Mouse (Mus musculus) B cell, adult 2 months (primary cell): ENCODE measurements around the gene Fgfr2.

ENCODE experiments used
- DNase-seq, 2 experiments: peaks; one replicate each; pipeline ENCODE4 v3.0.0; 2022

Gene Fgfr2

DNA sequence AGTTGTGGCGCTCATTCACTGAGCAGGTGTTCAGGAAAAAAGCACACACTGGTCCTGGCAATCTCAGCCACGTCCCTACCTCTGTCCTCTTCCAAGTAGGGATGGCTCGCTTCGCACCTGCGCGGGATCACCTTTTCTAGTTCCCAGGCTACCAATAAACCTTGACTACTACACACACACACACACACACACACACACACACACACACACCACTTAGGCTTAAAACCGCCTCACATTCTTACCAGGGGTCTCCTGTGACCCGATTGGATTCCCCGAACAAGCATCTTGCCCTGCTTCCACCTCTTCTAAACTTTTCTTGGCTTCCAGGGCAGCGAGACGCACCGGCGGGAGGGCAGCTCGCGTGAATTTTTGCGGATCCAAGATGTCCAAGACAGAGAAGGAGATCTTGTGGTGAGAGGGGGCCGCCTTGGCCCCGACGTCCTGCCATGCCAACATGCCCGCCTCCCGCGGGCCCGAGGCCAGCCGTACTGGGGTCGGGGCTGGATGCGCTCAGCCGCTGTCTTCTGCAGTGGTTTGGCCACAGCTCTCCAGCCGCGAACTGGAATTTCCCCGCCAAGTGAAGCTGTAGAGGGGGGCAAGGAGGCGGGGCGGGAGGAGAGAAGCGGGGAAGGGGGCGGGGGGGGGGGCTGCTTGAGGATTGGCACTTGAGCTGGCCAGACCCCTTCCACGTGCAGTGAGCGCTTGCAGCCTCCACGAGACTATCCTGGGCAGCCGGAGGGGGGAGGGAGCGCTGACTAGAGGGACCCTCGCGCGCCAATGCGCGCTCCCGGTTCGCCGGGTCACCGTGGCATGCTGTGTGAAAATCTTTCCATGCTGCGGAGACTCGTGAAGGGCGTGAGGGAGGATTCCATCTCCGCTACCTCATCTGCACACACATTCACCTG lies 523.8 kb downstream of the Fgfr2 start, which contains the start of gene Nkx1-2:
Gene Nkx1-2, minus strand, starts transcription at position 567 of the 905 bp plus-strand sequence.
- peak; percentile 17 to 19 for DNase-seq

DNA sequence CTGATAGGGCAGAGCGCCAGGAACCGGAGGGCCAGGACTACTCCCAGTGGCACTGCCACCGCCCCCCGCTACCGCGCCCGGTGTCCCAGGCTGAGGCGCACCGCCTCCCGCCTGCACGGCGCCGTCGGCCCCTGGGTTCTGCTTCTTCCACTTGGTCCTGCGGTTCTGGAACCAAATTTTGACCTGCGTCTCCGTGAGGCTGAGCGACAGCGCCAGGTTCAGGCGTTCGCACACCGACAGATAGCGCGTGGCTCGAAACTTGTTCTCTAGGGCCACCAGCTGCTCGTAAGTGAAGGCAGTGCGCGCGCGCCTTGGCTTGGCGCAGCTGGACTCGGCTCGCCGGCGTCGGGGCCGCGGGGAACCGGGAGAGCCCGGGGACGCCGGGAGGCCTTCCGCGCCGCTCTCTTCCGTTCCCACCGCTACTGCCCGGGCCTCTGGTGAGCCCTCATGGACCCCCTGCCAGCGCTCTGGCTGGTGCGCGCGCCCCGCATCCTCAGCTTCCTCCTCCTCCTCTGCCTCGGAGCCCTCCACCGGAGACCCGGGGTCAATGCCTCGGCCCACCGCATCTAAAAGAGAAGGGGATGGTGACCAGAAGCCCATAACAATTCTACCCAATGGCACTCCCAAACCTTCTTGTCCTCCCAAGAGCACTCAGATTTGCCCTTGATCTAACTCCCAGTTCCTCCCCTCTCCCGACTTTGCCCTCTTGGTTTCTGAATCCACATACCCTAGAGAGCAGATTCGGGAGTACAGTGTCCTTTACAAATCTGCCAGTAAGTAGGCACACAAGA lies 525.7 kb downstream of the Fgfr2 start:
- peak; percentile 8 to 17 for DNase-seq

DNA sequence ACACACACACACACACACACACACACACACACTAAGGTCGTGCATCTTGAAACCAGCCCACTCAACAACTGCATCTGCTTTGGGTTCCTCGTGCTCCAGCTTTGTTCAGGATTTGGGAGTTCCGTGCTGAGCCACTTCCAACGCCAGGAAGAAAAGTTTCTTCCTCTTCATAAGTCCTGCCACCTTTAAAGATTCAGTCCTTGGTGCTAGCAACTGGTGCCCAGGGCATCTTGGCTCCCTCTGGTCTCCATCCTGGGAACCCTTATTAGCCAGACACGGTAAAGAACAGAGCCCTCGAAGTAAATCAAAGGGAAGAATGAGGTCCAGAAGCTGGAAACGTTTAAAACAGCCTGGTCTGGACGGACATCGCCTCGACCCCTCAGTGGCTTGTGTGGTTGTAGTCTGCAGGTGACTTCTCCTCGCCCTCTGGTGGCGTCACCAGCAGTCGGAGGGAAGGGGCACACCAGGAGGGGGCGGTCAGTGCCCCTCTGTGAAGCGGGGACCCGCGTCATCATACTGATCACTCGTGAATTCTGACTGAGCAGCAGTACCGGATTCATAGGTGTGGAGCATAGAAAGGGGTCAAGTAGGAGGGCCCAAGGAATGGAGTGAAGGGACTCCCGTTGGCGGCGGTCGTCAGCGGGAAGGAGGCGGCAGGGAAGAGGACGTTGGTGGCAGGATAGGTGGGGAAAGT lies 526.4 kb downstream of the Fgfr2 start:
- DNase-seq = peak in 1 of 2 experiments; percentile 7

DNA sequence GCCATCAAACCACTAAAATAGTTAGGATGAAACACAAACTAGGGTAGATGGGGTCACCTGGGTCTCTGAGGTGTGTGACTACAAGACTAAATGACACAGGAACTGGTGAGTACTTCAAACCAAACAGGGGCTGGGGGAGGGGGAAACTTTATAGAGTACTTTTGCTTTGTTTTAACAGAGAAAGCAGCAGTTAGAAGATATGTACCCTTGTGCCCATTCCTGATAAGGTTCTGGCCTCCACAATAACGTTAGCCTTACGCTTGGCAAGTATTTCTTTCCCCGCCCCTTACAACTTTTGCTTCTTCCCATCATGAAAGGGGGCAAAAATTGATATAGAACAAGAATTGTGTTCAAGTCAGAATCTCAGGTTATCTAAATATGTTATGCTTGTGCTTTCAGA lies 527.4 kb downstream of the Fgfr2 start:
- DNase-seq = no peak

DNA sequence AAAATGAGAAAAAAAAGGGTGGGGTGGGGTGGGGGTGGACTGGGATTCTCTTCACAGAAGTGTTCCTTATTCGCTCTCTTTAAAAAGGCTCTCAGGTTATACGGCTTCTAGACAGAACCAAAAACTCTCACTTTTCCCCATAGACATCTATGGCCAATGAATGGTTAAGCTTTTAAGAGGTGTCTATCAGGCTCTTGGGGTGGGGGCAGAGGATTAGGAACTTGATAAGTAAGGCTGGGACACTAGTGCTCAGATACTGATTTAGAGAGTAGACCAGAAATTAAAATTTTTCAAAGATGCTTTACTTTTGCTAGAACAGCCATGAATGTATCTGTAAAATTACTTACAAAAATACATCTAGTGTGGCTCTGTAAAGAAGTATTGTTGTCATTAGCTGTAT lies 528.8 kb downstream of the Fgfr2 start:
- no peak for DNase-seq

DNA sequence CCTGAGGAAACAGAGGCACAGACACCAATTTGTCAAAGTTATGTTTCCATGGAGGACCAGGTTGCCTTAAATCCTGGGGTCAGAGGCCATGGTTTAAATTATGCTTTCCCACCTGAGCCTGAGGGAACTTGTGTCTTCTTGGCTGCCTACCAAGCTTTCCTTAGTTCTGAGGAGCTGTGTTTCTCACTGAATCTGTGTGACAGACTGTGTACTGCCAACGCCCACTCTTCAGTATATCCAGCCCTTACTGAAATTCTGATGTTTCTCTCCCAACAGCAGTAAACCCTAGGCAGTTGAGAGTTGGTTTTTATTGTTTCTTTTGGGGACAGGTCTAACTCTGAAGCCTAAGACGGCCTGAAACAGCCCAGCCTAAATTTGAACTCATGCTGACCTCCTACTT lies 529.4 kb downstream of the Fgfr2 start:
- DNase-seq = no peak

DNA sequence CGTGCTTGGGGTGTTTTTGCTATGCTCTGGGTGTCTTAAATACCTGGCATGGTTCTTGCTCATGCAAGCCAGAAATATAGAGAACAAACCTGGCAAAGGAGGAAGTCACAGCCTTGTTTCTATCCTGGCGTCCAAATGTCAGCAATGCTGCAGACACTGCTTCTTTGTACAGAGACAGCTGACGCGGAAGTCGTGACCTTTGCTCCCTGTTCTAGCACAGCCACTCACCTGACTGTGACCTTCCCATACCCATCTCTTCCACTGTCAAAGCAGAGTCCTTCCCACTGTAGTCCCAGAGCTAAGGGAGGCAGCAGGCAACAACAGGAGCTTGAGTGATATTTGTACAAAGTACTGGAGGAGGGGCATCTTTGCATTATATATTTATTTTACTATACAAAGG lies 533.5 kb downstream of the Fgfr2 start:
- DNase-seq = no peak

DNA sequence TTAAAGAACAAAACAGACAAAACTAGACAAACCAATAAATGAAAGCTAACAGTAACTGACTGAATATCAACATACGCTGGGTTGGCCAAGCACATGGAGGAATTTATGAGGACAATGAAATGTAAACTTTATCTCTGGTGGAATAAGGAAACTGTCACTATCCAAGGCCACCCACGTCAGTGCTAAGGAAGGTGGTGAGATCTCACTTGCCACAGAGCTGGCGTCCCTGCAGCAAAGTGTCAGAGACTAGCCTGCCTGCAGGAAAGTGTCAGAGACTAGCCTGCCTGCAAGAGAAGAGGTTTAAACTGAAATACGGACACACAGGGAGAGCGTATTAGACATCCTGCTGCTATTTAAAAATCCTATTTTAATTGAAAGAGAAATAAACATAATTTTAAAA lies 536.0 kb downstream of the Fgfr2 start:
- no peak for DNase-seq

DNA sequence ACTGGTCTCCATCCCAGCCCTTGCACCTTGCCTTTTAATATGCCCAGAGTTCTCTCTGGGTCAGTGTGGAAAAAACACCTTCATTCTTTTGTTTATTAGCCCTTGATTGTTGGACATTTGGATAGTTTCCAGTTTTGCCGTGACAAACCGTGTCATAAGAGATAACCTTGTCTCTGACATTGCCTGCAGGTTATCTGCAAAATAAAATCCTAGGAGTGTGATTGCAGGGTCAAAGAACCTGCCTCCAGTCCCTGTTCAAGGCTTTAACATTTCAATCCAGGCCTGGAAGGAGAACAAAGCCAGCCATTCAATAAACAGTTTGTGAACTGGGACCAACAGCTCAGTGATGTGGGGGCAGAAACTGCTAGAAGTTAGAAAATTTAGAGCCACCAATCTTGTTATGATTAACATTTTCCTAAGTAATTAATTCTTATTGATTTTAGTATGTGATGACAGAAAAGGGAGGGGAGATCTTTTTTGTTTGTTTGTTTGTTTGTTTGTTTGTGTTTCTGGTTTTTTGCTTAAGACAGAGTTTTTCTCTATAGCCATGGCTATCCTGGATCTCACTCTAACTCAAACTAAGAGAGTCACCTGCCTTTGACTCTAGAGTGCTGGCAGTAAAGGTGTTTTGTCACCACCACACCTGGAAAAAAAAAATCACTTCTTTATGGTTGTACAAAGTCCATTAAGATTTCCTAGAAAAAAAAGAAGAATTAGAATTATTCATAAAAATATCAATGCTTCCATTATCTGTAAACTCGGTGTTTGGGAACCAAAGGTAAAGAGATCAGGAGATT lies 537.3 kb downstream of the Fgfr2 start:
- DNase-seq = no peak

DNA sequence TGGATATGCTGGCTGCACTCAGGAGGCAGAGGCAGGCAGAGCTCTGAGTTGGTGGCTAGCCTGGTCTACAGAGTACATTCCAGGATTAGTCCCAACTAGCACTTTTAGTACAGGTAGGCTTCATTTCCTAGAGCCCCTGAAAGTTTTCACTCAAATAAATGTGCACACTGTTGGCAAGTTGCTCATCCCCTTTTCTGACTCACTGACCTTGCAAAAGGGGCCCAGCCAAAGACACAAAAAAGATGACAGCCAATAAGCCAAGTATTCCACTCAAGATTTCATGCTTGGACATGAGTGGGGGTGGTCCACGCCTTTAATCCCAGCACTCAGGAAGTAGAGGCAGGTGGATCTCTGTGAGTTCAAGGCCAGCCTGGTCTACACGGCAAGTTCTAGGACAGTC lies 541.7 kb downstream of the Fgfr2 start:
- no peak for DNase-seq

DNA sequence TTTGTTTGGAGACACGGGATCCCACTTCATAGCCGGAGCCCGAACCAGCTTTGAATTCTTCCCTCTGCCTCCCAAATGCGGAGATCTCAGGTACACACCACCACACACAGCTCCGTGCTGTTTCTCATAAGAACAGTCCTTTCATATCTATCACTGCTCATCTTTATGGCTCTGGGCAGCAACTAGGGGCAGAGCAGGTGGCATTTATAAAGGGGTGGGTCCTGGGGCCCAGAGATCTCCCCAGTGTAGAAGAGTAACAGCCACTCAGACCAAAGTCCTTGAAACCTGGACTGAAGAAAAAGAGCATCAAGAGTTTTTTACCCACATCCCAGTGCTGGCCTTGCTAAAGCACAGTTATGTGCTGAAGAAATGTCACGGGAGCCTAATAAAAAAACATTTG lies 542.6 kb downstream of the Fgfr2 start:
- no peak for DNase-seq

DNA sequence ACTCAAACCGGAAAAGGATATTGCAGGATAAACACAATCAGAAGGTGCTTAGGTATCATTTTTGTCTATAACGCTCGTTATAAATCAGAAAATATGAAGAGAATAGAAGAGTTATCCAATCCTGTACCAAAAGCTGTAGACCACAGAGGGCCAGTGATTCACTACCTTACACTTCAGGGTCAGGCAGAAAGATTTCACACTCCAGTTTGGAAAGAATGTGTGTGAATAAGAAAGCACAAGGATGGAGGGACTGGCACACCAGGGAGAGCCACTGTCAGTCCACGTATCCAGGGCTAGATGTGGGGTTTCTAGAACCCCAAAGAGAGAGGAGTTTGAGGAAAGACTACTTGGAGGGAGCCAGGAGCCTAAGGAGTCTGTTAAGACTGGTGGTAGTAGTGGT lies 546.3 kb downstream of the Fgfr2 start:
- DNase-seq = no peak

DNA sequence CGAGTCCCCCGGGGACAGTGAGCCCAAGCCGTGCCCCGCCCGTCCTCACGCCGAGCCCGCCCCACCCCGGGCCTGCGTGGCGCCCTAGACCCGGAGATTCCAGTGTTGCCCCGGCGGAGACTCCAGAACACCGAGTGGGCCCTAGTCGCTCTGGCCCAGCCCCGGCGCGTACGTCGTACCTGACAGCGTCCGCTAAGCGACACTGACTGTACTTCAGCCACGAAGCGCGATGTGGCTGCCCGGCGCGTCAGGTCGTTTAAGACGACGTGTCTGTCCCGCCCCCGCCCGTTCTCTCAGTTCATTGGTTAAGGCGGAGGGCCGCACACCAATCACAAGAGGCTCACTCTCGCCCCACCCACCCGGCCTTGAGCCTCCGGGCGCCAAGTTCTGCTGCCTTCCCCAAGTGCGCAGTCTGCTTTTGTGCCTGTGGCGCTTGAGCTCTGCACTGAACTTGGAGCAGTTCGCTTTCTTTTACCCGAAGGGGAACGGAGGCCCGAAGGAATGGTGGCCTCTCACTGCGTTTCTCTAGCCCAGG lies 547.0 kb downstream of the Fgfr2 start, which contains the start of gene Oat:
Gene Oat, minus strand, starts transcription at position 283 of the 535 bp plus-strand sequence.
- DNase-seq = peak; percentile 92 to 94

DNA sequence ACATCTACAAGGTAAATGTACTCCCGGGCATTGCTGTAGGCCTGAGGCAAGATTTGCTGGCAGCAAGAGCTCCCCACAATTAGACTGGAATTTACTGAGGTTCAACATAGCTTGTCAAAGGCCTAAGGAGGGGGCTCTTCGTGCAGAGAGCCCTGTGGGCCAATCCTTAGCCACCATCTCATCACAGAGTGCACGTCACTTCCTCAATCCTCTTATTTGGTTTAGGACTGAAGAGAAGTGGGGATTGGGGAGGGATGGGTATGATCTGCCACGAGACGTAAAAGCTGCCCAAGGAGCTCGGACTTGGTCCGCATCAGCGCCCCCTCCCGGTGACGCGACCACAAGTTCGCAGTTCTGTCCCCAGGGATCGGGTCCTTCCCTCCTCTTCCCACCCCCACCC lies 547.5 kb downstream of the Fgfr2 start:
- DNase-seq = peak; percentile 81 to 84

DNA sequence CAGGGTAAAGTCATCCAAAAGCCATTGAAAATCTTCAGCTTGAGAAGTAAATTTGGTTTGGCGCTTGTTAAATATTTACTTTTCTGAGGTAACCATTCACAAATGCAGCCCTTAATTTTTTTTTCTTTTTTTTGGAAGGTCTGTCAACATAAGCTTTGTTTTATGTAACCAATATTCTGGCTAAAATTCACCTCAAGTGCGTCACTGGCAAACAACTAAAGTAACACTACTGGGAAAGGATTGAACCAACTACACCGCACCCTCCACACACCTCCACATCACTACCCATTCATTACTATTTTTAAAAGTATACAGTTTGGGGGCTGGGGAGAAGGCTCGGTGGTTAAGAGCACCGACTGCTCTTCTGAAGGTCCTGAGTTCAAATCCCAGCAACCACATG lies 548.5 kb downstream of the Fgfr2 start:
- DNase-seq = no peak

DNA sequence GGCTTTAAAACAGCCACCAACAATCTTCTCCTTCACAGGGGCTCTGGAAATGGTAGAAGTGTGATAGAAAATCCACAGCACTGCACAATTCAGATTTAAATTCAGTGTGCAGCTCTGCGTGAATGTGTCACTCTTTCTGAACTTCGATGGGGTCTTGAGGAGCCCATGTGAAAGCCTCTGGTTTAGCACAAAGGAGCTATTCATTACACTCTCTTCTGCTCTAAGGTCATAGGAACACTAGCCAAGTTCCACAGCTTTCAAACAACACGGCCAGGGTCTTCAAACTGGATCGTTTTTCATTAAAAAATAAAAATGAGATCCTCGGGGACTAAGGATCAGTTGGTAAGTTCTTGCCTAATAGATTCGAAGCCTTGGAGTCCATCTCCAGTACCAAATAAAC lies 549.9 kb downstream of the Fgfr2 start:
- DNase-seq = no peak

DNA sequence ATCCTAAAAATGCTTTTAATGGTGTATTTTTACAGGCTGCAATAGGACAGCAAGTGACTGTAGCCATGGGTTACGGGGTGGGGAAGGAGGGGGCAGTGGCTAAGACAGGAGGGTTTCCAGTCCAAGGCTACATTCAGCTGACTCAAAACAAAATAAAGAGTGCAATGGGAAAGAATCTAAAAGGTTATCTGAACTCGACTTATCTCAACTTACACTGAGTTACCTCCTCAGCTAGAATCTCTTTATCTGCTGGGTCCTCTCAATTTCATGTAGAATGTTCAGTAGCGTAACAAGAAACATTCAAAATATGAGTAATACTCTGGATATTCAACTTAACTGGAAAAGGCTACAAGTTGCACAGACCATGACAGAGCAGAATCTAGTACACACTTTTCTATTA lies 550.4 kb downstream of the Fgfr2 start:
- DNase-seq = no peak

DNA sequence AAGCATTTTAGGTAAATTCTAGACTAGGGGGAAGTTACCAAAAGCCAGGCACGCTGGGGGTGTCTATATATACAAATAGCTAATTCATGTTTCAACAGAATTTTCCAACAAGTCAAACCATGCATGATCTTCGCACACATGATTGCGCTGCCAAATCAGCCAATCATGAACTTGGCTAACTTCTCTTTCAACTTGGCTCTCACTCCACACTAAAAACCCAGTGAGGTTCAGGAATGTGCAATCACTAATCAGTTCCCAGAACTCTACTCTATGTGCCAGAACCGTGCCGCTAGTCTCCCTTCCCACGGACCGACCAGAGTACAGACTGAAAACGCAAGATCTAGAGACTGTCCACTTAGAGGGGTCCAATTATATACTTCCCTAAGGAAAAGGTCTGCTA lies 551.7 kb downstream of the Fgfr2 start:
- DNase-seq = no peak

DNA sequence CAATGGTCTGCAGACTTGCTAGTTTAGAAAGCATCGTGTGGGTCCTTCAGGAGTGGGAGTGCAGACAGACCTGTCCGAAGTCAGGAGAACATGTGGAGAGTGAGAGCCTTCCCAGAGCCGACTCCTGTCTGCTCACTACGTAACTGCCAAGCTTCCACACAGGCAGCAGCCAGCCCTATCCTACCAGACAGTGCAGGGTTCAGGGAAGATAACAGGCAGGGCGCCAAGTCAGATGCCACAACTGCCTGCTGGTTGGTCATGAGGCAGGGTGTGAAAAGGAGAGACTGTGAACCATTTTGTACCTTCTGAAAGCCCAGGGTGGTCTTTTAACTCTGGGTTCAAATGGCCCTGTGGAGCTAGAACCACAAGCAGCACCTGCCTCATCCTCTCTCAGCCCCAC lies 553.1 kb downstream of the Fgfr2 start:
- DNase-seq = no peak

DNA sequence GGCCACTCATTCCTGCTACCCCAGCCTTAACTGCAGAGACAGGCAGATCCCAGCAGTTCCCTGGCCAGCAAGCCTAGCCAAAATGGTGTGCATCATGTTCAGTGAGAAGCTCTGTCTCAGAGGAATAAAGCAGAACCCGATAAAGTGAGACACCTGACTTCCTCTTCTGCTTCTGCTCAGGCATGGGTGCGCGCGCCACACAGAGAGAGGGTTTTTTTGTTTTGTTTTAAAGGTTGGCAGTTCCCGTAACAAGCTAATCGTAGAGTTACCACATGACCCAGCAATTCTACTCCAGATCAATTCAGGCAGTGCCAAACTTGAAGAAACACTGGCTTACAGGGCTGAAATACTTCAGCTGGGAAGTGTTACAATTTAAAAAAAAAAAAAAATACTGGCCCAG lies 554.3 kb downstream of the Fgfr2 start:
- DNase-seq = peak; percentile 82 to 86

DNA sequence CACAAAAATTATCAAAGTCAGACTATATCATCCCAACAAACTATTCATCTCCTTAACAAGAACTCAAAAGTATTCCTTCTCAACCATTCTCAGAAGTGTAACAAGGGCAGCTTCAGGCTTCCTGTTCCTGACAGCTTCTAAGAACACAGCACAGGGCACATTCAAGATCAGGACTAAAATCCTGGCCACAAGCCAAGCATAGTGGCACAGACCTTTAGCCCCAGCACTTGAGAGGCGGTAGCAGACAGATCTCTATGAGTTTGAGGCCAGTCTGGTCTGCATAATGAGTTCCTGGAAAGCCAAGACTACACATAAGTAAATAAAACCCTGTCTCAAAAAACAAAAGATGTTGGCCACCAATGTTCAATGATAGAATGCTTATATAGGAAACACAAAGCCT lies 557.3 kb downstream of the Fgfr2 start:
- no peak for DNase-seq

DNA sequence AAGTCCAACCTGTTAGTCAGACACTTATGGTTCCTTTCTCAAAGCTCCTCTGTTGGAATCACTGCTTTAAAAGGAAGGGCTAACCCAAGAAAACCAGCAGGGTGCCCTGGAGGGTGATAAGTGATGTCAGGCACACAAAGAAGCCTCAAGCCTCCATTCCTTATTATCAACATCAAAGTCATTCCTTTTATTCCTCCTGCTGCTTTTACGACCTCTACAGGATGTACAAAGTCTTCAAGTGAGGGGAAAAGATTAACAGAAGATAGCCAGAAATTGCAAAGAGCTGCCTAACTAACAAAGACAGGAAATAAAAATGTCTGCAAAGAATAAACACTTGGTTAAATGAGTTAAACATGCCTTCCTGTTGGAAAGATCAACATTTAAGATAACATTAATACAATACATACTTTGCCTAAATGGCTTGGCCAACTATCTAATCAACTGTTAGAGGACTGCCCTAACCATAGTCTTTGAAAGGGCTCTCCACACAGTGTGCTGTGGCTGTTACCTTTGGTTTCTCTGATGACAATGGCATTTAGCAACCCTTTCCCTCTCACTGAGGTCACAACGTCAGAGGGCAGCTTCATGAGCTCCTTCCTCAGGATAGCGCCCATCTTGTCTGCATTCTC lies 563.9 kb downstream of the Fgfr2 start:
- DNase-seq = no peak
